Mouse (Mus musculus) macrophage (primary cell): ENCODE measurements around the gene Cntn4. TPM values are rescaled to one million over a fixed set of nuclear protein-coding genes. Genes with fewer than 3 reads are reported as not detected.

ENCODE experiments used
- H3K27ac ChIP-seq: fragments of 350-480 bp; formaldehyde crosslinking; 2 replicates; pipeline ENCODE4 v1.9.0; 2021
- H3K36me3 ChIP-seq: fragments of 350-480 bp; formaldehyde crosslinking; 2 replicates; pipeline ENCODE4 v1.9.0; 2021; ENCODE audit errors: inconsistent target
- H3K4me3 ChIP-seq: fragments of 350-480 bp; formaldehyde crosslinking; 2 replicates; pipeline ENCODE4 v1.9.0; 2021; ENCODE audit errors: inconsistent target
- H3K79me2 ChIP-seq: fragments of 350-480 bp; formaldehyde crosslinking; 2 replicates; pipeline ENCODE4 v1.9.0; 2021; ENCODE audit errors: inconsistent target
- WGBS: methylation state at CpG from one replicate; pipeline ENCODE4 v1.1.7; 2026; ENCODE audit warnings: inconsistent platforms; ENCODE audit not compliant: missing documents; 5-methylcytosine and 5-hydroxymethylcytosine counted together
- polyA plus RNA-seq: library from polyadenylated mRNA; stranded (reverse); fragments of 250-400 nt; gene quantifications from 3 replicates; pipeline ENCODE4 v1.2.4, GENCODE M21; 2018; ENCODE audit warnings: inconsistent platforms

Gene Cntn4
- polyA plus RNA-seq, 1 experiment from 2014 or later = not detected

DNA sequence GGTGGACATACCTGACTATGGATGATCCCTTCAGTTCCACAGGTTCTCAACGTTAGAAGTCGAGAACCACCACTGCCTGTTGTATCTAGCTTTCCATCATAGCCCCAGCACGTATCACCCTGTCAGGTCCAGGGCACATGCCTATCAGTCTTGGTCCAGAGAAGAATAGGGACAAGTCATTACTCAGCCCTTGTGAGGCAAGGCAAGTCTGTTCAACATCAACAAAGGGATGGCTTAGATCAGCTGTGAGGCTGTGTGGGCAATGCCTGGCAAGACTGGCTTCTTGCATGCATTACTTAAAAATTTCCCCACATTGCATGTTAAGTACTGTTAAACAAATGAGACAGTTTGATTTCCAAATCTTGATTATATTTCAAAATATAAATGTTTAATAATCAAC, 1070.3 kb downstream of the Cntn4 start:
- WGBS = 90% methylated on average over 3 of the region's 3 CpGs
- no peak overlapping the region for H3K27ac ChIP-seq
- no peak overlapping the region for H3K4me3 ChIP-seq
- H3K36me3 ChIP-seq = no peaks in the 10 kb centered on the region
- H3K79me2 ChIP-seq = no peaks in the 10 kb centered on the region
